Mouse (Mus musculus) midbrain, embryonic 13.5 days (tissue): ENCODE data around the gene Fggy. TPM values are rescaled to one million over a fixed set of nuclear protein-coding genes. Genes with fewer than 3 reads are reported as not detected.

Experiments
- ATAC-seq: fragments of 200-750 bp; cut with Nextera tagmentation; 2 replicates; pipeline ENCODE4 v1.8.0; 2017; ENCODE audit warnings: mild to moderate bottlenecking, moderate TSS enrichment, moderate library complexity
- H3K27ac ChIP-seq: fragments of 300-500 bp; sonication (generic); 2 replicates; pipeline ENCODE4 v1.5.1; 2015; ENCODE audit warnings: inconsistent platforms, mild to moderate bottlenecking, moderate library complexity
- H3K27me3 ChIP-seq: fragments of 300-500 bp; sonication (generic); 2 replicates; pipeline ENCODE4 v1.6.1; 2015; ENCODE audit warnings: mild to moderate bottlenecking, inconsistent platforms
- H3K36me3 ChIP-seq: fragments of 300-500 bp; sonication (generic); 2 replicates; pipeline ENCODE4 v1.6.1; 2015; ENCODE audit warnings: mild to moderate bottlenecking, inconsistent platforms
- H3K4me1 ChIP-seq: fragments of 300-500 bp; sonication (generic); replicated peaks from 2 replicates; pipeline ENCODE4 v1.6.1; 2015; ENCODE audit warnings: inconsistent platforms
- H3K4me2 ChIP-seq: fragments of 300-500 bp; sonication (generic); replicated peaks from 2 replicates; pipeline ENCODE4 v1.6.1; 2015; ENCODE audit warnings: moderate library complexity, mild to moderate bottlenecking, inconsistent platforms
- H3K4me3 ChIP-seq: fragments of 300-500 bp; sonication (generic); replicated peaks from 2 replicates; pipeline ENCODE4 v1.5.1; 2015; ENCODE audit warnings: mild to moderate bottlenecking, inconsistent platforms
- H3K9ac ChIP-seq: fragments of 300-500 bp; sonication (generic); replicated peaks from 2 replicates; pipeline ENCODE4 v1.6.1; 2015; ENCODE audit warnings: mild to moderate bottlenecking, inconsistent platforms
- H3K9me3 ChIP-seq: fragments of 300-500 bp; sonication (generic); 2 replicates; pipeline ENCODE4 v1.6.1; 2016; ENCODE audit warnings: mild to moderate bottlenecking, inconsistent platforms
- WGBS: fragments of 180-500 bp; shearing (Covaris S2); methylation state at CpG from one replicate; pipeline ENCODE4 v1.1.7; 2015; 5-methylcytosine and 5-hydroxymethylcytosine counted together
- polyA plus RNA-seq: library from polyadenylated mRNA; unstranded; fragments of >200 nt; fragmentation: Nextera tagmentation; extraction: Ambion mirVana; gene quantifications from 2 replicates; pipeline ENCODE4 v1.2.1, GENCODE M21; 2015

Fggy gene
- polyA plus RNA-seq, 1 experiment from 2014 or later: 7.5 TPM

DNA sequence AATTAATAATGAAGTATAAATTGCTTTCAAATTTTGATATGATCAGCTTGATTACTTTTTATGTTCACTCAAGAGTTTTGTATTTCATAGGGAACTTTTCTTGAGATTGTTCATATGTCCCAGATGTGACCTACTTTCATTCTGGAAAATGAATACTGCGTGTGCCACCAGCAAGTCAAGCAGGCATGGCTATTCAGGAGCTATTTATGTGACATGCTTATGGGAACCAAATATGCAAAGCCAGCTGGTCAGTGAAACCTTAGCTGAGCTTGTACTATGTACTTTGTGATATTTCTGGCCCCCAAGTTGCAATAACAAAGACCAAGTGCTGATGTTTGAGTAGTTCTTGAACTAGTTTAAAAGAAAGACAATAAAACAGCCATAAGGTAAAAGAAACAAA lies 390.6 kb downstream of the Fggy start:
- H3K4me2 ChIP-seq: no peak overlapping the region
- no peaks in the 10 kb centered on the region for H3K36me3 ChIP-seq
- H3K4me3 ChIP-seq: no peak overlapping the region
- H3K4me1 ChIP-seq: no peaks in the 10 kb centered on the region
- no peak overlapping the region for H3K9ac ChIP-seq
- no peak for ATAC-seq
- no peak overlapping the region for H3K27ac ChIP-seq
- no peaks in the 10 kb centered on the region for H3K9me3 ChIP-seq
- no peaks in the 10 kb centered on the region for H3K27me3 ChIP-seq
- WGBS: 79% methylated on average over 1 of the region's 1 CpGs

DNA sequence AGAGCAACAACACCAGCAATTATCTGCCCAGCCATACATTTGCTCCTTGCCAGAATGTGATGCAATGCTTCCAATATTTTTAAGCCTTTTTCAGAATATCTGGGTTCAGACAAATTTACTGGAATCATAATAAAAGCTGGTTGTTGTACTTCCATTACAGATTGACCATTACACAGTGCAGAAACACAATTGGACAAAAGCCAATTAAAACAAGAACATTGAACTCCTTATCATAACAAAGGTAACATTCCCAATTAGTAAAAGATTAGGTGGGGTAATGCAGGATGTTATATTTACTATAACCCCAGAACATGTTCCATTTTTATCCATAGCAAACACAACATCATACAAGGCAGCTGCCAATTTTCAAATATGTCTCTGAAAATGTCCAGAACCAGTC lies 396.0 kb downstream of the Fggy start:
- Histone ChIP-seq H3K36me3 (no peaks in the 10 kb centered on the region), H3K4me2 (no peak overlapping the region), H3K4me1 (no peaks in the 10 kb centered on the region), H3K9ac (no peak overlapping the region), H3K27me3 (no peaks in the 10 kb centered on the region), H3K9me3 (no peaks in the 10 kb centered on the region), H3K4me3 (no peak overlapping the region), H3K27ac (no peak overlapping the region)
- ATAC-seq: no peak

DNA sequence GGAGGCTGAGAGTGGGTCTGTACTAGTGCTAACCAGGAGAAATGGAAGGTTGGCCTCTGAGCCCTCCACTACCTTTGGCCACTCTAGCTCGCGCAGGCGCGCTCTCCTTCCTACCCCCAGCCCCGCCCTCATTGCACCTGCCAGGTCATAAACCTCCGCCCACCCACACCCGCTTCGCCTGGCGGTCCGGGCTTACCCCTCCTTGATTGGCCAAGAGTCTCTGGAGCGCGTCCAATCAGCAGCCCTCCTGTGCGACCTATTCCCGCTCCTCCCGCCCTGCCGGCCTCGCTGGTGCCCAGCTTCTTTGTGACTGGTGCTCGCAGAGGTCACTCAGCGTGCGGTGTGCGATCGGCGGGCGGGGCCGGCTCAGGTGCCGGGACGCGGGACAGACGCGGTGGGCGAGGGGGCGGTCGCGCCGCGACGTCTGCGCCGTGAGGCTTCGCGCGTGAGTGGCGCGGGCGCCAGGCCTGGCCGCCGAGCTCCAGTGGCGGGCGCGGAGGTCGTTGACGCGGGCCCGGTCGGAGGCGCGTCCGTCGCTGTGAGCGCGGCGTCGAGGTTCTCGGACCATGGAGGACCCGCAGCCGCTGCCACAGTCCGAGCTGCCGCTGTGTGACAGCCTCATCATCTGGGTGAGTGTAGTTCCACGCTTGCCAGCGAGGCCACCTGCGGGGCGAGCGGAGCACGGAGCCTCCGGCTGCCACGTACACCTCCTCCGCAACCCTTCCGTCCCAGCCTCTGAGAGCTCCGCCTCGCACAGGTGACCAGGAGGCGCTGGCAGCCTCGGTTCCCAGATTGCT lies 409.8 kb downstream of the Fggy start, which contains the start of gene Hook1:
Gene Hook1, plus strand, starts transcription at position 313 of the 797 bp plus-strand sequence.
- peak within 1 kb of the TSS; percentile 87 for H3K9ac ChIP-seq
- no peaks in the 10 kb centered on the region for H3K27me3 ChIP-seq
- H3K4me3 ChIP-seq: peak within 1 kb of the TSS; percentile 76
- peaks cover 17% of the 10 kb centered on the region for H3K4me1 ChIP-seq
- no peaks in the 10 kb centered on the region for H3K36me3 ChIP-seq
- H3K9me3 ChIP-seq: no peaks in the 10 kb centered on the region
- peak; percentile 100 for ATAC-seq
- WGBS: under 1% methylated on average over 72 of the region's 82 CpGs
- peak within 1 kb of the TSS; percentile 78 for H3K4me2 ChIP-seq
- peak within 1 kb of the TSS; percentile 88 for H3K27ac ChIP-seq
